ENCODE assay signal across 8 mouse cellular contexts in the genomic region with DNA sequence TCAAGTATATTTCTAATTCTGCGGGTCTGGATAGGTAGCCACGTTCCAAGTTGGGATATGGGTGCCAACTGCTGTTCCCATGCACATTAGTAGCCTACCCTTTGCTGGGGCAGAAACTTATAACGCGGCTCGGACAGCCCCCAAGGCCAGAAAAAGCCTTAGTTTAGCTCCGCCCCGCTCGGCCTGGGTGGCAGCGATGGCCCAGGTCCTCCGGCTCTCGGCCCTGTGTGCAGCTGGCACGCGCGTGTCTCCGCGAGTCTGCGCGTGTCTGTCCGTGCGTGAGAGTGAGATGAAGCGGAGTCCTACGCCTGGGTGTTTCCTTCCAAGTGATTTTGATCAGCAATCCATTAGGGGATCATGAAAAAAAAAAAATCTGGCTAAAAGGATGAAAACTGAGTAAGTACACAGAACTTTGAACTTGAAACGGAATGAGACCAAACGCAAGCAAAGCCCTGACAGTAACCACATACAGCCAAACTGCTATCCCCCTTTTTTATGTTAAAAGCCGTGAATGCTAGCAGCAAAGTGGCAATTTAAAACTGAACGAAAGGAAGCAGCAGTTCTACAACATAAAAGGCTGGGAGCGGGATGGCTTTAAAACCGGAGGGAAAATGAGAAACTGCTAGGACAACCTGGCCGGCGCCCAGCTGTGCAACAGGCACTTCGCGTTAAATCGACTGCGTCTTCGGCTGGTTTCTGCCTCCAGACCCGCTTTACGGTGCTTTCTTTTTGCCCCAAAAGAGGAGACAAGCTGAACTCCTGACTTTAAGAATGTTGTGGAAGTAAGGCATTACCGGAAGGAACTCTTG. TPM values are rescaled to one million over a fixed set of nuclear protein-coding genes. Genes with fewer than 3 reads are reported as not detected.
DNase-seq lines count a peak whose midpoint lies in the region; ATAC-seq lines count a peak whose summit lies in the region.

Gene Cped1, plus strand, starts transcription at position 185 of the 809 bp plus-strand sequence.

- H3K27ac ChIP-seq in intestine, embryonic 15.5 days: peak within 1 kb of the TSS; percentile 61
- H3K27ac ChIP-seq in neural tube, embryonic 14.5 days (ENCODE audit: low read depth, low read length): no peak within 1 kb of the TSS

- peak; percentile 76 for ATAC-seq in intestine, embryonic 15.5 days
- ATAC-seq in neural tube, embryonic 14.5 days (ENCODE audit: low read depth): peak; percentile 70

- H3K9ac ChIP-seq in intestine, embryonic 15.5 days: peak within 1 kb of the TSS; percentile 50
- H3K9ac ChIP-seq in neural tube, embryonic 14.5 days (replicated peaks; ENCODE audit: low read depth, low read length): no peak within 1 kb of the TSS

- no peaks in the 10 kb centered on the region for H3K4me1 ChIP-seq in intestine, embryonic 15.5 days (replicated peaks)
- H3K4me1 ChIP-seq in neural tube, embryonic 14.5 days (ENCODE audit: control insufficient read depth, insufficient read depth, low read length): peaks cover 5% of the 10 kb centered on the region; the same call in 1 of the 2 replicates

- no peaks in the 10 kb centered on the region for H3K27me3 ChIP-seq in intestine, embryonic 15.5 days (replicated peaks)
- H3K27me3 ChIP-seq in neural tube, embryonic 14.5 days (ENCODE audit: control insufficient read depth, insufficient read depth, low read length): peaks cover 5% of the 10 kb centered on the region; the same call in 1 of the 2 replicates

- H3K36me3 ChIP-seq in intestine, embryonic 15.5 days: no peaks in the 10 kb centered on the region
- H3K36me3 ChIP-seq in neural tube, embryonic 14.5 days (ENCODE audit: control insufficient read depth, insufficient read depth, low read length): no peaks in the 10 kb centered on the region

- under 1% methylated on average over 38 of the region's 38 CpGs for WGBS in intestine, embryonic 15.5 days
- whole genome bisulfite sequencing in neural tube, embryonic 14.5 days: under 1% methylated on average over 38 of the region's 38 CpGs

- H3K9me3 ChIP-seq in intestine, embryonic 15.5 days: no peaks in the 10 kb centered on the region
- no peaks in the 10 kb centered on the region for H3K9me3 ChIP-seq in neural tube, embryonic 14.5 days (ENCODE audit: control insufficient read depth, low read length)

- peak within 1 kb of the TSS; percentile 47 for H3K4me3 ChIP-seq in intestine, embryonic 15.5 days (replicated peaks)
- peak within 1 kb of the TSS; percentile 35 for H3K4me3 ChIP-seq in neural tube, embryonic 14.5 days (ENCODE audit: low read depth, low read length)

- peak; percentile 22 to 36 for DNase-seq in layer of hippocampus, postnatal 10 days (ENCODE audit: low spot score in 2 of 2)
- no peak for DNase-seq in layer of hippocampus, adult 9-10 months (ENCODE audit: low spot score)
- DNase-seq in cerebellum, postnatal 36 days: peak; percentile 23 to 28
- no peak for DNase-seq in gonadal fat pad, adult 2 months (ENCODE audit: low read depth)
- peak; percentile 74 to 75 for DNase-seq in lung, adult 18-20 months
- DNase-seq in T-cell, adult 2 months (ENCODE audit: low spot score): no peak

- H3K4me2 ChIP-seq in intestine, embryonic 15.5 days (replicated peaks): peak within 1 kb of the TSS; percentile 84
- peak within 1 kb of the TSS; percentile 82 for H3K4me2 ChIP-seq in neural tube, embryonic 14.5 days (ENCODE audit: low read depth, low read length)

RNA-seq across cellular contexts. Expression of gene Cped1, which starts in this region (rescaled TPM):
- 1 to 10 TPM; 2.0 to 2.1 TPM for total RNA-seq in layer of hippocampus, postnatal 10 days (2021)
- polyA plus RNA-seq in gonadal fat pad, adult 2 months (2012; rRNA removed): 30.7 and 31.6 TPM in 2 replicates
- polyA plus RNA-seq in intestine, embryonic 15.5 days (2015; fragmentation: Nextera tagmentation; extraction: Ambion mirVana): 19.5 and 20.7 TPM in 2 replicates
- 0.60 and 4.0 TPM in 2 replicates for polyA plus RNA-seq in neural tube, embryonic 14.5 days (2014; fragmentation: Nextera tagmentation; extraction: Ambion mirVana)

Comparison
In these comparisons a context has a peak if more than half of its experiments do, and no peak if none do; other contexts are left out.
1. DNase-seq: peak in layer of hippocampus, postnatal 10 days (2 of 2), cerebellum, postnatal 36 days (2 of 2) and lung, adult 18-20 months (2 of 2); none in layer of hippocampus, adult 9-10 months (single experiment), gonadal fat pad, adult 2 months (single experiment) and T-cell, adult 2 months (single experiment).